Mouse (Mus musculus): Measurements from ENCODE around the gene Pmepa1. TPM values are rescaled to one million over a fixed set of nuclear protein-coding genes. Genes with fewer than 3 reads are reported as not detected.
A peak's percentile ranks its signal among the peaks of the same experiment; 100 is the strongest.

Pmepa1 gene
- total RNA-seq, 2 experiments from 2014 or later: 28.6 to 35.0 TPM

- DNase-seq (ENCODE audit: low spot score in 2 of 2): no peak
Measured at GRCm38 (mm10) chr2:173278846-173279580, 2.7 kb upstream of the Pmepa1 start.

- no peak for DNase-seq (ENCODE audit: low spot score in 2 of 2)
Measured at GRCm38 (mm10) chr2:173276859-173277258, 526 bp upstream of the Pmepa1 start.

- DNase-seq (ENCODE audit: low spot score in 2 of 2): no peak
Measured at GRCm38 (mm10) chr2:173275343-173276201, 761 bp downstream of the Pmepa1 start.

- DNase-seq (ENCODE audit: low spot score in 2 of 2): no peak
Measured at GRCm38 (mm10) chr2:173274428-173275342, 1.6 kb downstream of the Pmepa1 start.

- DNase-seq (ENCODE audit: low spot score in 2 of 2): no peak
Measured at GRCm38 (mm10) chr2:173273885-173274284, 2.4 kb downstream of the Pmepa1 start.

- DNase-seq (ENCODE audit: low spot score in 2 of 2): no peak
Measured at GRCm38 (mm10) chr2:173272354-173272900, 3.9 kb downstream of the Pmepa1 start.

- DNase-seq (ENCODE audit: low spot score in 2 of 2): no peak
Measured at GRCm38 (mm10) chr2:173271541-173271940, 4.8 kb downstream of the Pmepa1 start.

- no peak for DNase-seq (ENCODE audit: low spot score in 2 of 2)
Measured at GRCm38 (mm10) chr2:173270601-173271248, 5.6 kb downstream of the Pmepa1 start.

GRCm38 (mm10) chr2:173270196-173270595, 6.1 kb downstream of the Pmepa1 start:
- no peak for DNase-seq (ENCODE audit: low spot score in 2 of 2)

GRCm38 (mm10) chr2:173267562-173267961, 8.8 kb downstream of the Pmepa1 start:
- DNase-seq (ENCODE audit: low spot score in 2 of 2): no peak

- DNase-seq (ENCODE audit: low spot score in 2 of 2): no peak
Measured at GRCm38 (mm10) chr2:173266349-173267112, 9.8 kb downstream of the Pmepa1 start.

GRCm38 (mm10) chr2:173265468-173266265, 10.7 kb downstream of the Pmepa1 start:
- DNase-seq (ENCODE audit: low spot score in 2 of 2): no peak

GRCm38 (mm10) chr2:173264467-173265128, 11.7 kb downstream of the Pmepa1 start:
- peak in 1 of 2 experiments; percentile 63 for DNase-seq (ENCODE audit: low spot score in 2 of 2)

- DNase-seq (ENCODE audit: low spot score in 2 of 2): no peak
Measured at GRCm38 (mm10) chr2:173263636-173264330, 12.6 kb downstream of the Pmepa1 start.

- DNase-seq (ENCODE audit: low spot score in 2 of 2): peak in 1 of 2 experiments; percentile 40
Measured at GRCm38 (mm10) chr2:173261497-173261896, 14.8 kb downstream of the Pmepa1 start.

GRCm38 (mm10) chr2:173258459-173259091, 17.8 kb downstream of the Pmepa1 start:
- DNase-seq (ENCODE audit: low spot score in 2 of 2): no peak

GRCm38 (mm10) chr2:173257610-173258009, 18.7 kb downstream of the Pmepa1 start:
- peak; percentile 81 to 92 for DNase-seq (ENCODE audit: low spot score in 2 of 2)

All from layer of hippocampus, postnatal 14 days (tissue).